Mouse (Mus musculus) cerebellum, adult 9-10 months (tissue): ENCODE measurements at regions not wholly inside any gene's neighbourhood (a gene's known extent, or its start where the extent isn't known, plus 50 kb on each side); places are given as distances from the start of the nearest gene placed in this dataset.

Experiments used
- DNase-seq: peaks from one replicate; pipeline ENCODE4 v3.0.0; 2022

DNA sequence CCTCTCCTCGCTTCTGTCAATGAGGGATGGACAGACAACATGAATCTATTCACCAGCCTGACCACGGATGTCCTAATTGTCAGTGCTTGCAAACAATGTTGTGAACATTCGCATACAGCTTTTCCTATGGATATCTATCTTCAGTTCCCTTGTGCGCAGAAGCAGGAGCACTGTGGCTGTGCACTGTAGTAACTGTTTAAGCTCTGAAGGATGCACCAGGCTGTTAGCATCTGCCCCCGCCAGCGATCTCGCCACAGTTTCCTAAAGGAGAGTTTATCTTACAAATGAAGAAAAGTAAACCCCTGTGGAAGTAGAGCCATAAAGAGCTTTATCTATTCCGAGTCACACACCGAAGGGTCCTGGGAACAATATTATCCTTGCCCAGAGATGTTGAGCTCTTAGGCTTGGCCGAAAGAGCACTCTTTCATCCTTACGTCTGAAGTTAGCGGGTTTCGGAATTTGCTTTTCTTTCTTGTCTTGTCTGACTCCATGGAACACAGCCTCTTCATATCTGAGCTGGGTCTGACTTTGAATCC is 357.4 kb downstream of the Agtpbp1 start:
- DNase-seq, result no peak

DNA sequence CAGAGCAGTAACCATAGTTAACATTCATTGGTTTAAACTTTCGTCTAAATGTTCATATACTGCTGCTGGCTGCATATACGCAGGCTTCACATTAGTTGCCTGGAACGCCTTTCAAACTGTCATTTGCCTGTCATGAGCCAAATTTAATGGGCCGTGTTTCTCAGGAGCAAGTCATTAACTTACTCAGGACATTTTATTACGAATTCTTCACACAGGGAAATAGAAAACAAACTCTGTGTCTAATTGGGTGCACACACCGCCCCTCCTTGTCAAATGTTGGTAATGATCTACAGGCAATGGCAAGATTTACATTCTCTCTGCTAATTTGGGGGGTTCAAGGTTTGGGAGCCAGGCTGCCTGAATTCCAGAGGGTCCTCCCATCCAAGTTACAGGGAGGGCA is 364.4 kb downstream of the Agtpbp1 start:
- no peak for DNase-seq

DNA sequence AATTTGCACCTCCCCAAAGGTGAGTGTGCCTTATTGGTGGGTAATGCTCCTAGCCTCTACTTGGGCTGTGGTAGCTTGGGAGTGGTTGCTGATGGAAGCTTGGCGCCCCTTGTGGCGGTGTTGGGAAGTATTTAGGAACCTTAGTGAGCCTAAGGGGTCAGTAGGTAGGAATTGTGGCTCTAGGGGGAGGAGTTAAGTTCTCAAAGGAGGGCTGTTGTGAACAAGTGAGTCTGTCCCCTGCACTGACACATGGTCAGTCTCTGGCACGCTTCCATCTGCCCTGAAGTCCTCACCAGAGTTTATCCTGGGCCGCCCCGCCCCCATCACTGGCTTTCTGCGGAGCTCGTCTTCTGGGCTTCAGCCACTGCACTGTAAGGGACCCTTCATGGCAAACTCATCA is 364.9 kb downstream of the Agtpbp1 start:
- DNase-seq, result peak; percentile 25

DNA sequence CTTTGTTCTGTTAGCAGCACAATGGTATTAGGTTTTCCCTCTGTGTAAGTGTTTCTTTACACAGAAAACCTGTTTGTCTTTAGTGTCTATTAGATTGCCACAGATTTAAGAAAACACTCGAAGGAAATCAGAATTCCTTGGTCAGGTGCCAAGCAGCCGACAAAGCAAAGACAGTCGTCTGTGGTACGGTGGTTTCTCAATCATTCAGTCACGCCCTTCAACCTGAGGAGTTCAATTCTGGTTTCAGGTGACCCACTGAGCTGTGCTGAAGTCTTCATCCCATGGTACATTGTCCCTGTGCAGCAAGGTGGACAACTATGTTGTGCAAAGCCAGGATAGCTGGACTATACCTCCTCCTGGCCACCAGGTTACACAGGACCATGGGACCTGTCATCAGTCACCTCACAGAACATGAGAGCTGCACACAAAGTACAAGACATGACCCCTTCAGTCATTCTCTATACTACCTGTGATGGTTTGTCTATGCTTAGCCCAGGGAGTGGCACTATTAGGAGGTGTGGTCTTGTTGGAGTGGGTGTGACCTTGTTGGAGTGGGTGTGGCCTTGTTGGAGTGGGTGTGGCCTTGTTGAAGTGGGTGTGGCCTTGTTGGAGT is 368.2 kb downstream of the Agtpbp1 start:
- no peak for DNase-seq

DNA sequence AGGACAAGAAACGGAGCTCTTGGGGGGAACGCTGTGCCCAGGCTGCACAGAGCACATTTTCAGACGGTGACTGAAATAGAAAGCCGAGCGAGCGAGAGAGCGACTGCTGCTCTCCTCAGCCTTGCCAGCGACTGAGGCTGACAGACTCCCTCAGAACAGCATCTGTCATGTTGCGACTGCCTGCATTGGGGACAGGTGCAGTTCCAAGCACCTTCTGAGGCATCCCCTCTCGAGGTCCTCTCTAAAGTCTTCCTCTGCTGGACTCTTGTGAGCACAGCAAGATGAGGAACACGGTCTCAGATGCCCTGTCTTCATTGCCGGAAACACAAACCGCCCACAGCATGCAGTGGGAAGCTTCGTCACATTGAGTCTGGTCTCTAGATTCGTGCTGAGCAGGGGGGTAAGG is 372.7 kb downstream of the Agtpbp1 start:
- no peak for DNase-seq

DNA sequence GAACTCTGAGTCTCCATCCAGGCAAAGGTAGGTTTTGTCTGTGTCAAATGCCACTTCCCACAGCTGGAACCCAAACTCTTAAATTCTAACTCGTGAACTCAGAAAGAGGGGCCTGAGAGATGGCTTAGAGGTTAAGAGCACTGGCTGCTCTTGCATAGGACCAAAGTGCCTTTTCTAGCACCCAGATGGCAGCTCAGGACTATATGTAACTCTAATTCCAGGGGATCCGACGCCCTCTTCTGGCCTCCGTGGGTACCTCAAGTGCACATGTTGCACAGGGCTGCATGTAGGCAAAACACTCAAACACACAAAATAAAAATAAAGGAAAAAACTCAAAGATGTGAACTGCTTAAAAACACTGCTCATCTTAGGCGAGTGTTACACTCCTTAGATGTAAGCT is 374.2 kb downstream of the Agtpbp1 start:
- no peak for DNase-seq

DNA sequence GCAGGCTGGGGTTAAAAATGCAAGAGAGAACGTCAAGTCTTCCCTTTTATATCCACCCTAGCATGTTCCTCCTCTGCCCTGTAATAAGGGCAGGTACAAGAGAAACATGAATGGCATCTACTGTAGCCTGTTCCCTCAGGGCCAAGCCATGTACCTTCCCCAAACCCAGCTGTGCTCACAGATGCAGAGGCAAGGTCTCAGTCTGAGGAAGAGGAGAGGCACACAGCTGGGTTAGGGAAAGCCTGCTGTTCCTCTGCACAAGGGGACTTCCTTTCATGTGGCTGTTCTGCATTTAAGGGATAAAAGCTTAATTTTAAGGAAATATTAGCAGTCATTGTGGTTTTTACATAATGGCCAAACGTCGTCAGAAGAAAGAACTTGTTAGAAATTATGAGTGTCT is 378.8 kb downstream of the Agtpbp1 start:
- DNase-seq, result no peak

DNA sequence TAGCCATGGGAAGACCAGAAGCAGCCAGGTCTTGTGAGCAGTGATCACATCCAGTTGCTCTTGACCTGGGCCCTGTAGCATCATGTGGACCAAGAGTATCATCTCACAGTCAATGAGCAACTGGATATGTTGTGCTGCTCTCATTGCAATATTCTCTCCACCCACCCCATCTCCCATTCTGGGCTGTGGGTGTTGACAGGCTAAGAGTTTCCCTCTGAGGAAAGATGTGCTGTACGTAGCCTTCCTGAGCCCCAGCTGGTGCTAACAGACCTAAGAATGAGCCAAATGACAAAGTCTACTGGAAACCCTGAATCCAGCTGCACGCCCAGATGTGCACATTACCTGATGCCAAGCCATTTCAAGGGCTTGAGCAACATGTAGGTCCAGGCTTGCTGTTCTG is 380.5 kb downstream of the Agtpbp1 start:
- no peak for DNase-seq

DNA sequence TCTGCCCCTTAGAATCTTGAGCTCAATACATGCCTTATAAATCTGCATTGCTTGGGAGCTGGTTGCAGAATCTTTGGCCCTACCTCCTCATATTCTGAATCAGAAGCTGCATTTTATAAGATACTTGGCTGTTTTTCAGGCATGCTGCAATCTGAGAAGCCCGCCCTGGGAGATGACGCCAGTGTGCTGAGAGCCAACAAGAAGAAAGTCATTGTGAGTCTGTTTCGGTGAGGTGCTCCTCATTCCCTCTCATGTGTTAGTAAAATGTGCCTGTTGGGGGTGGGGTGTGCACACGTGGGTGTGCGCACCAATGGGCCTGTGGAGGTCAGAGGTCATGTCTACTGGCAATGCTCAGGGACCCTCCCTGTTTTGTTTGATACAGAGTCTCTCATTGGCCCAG is 388.7 kb downstream of the Agtpbp1 start:
- no peak for DNase-seq

DNA sequence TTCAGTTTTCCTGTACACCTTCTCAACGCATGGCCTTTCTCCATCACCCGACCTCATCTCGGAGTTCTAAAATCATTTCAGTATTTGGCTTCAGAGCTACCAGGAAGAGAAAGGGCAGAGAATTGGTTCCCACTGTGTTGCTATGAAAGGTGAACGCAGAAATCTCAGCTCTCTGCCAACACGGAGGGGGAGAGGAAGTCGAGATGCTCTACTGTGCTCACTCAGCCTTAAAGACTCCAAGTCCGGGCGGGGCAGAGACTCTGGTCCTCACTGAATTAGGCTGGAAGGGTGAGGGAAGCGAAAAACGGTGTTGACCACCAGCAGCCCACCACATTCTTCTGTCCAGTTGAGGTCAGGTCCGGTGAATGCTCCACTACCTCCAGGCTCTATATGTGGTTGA is 382.1 kb downstream of the Ntrk2 start:
- no peak for DNase-seq
